Mouse (Mus musculus): Measurements from ENCODE around the gene Ube2e1. TPM values are rescaled to one million over a fixed set of nuclear protein-coding genes. Genes with fewer than 3 reads are reported as not detected.

The Ube2e1 gene
- polyA plus RNA-seq (2014; fragmentation: Illumina TruSeq; extraction: RNeasy Lipid Tissue Mini Kit (QIAGEN cat#74804); ENCODE audit: low read depth, low replicate concordance): 97.8 TPM

DNA sequence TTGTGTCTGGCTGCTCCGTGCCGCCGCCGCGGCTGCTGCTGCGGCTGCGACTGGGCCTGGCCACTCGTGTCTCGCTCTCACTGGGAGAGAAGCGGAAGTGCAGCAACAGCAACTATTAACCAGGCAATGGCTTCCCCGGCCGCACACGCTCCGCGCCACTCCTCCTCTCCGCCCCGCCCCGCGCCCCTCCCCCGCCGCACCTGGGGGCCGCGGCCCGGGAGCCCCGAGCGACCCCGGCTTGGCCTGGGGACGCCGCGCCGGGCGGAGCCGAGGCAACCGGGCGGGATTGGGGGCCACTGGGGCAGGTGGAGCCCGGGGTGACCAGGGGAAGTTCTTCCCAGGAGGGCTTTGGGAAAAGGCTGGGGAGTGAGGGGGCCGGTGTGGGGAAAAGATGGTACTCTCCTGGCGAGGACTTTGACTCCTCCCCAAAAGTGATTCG is at the start of gene Ube2e1:
TSS of gene Ube2e1 (minus strand) at position 167 of the 439 bp plus-strand sequence.

GRCm38 (mm10) chr14:18270529-18271441 is 60.9 kb downstream of the Ube2e1 start, which contains the start of the genes Nkiras1 and Rpl15:
Gene Nkiras1, plus strand, starts transcription at chr14:18271136.
Gene Rpl15, minus strand, starts transcription at chr14:18271391.

GRCm38 (mm10) chr14:18238750-18239731 is 92.6 kb downstream of the Ube2e1 start, which contains the start of gene Nr1d2:
Gene Nr1d2, minus strand, starts transcription at chr14:18239127.

Other genes starting within 250 kb of the Ube2e1 start
- 38.3 TPM for gene Nr1d2, start 92.7 kb downstream of the Ube2e1 start, polyA plus RNA-seq (2014; fragmentation: Illumina TruSeq; extraction: RNeasy Lipid Tissue Mini Kit (QIAGEN cat#74804); ENCODE audit: low read depth, low replicate concordance)
- 8.9 TPM for gene Nkiras1, start 60.7 kb downstream of the Ube2e1 start, polyA plus RNA-seq (2014; fragmentation: Illumina TruSeq; extraction: RNeasy Lipid Tissue Mini Kit (QIAGEN cat#74804); ENCODE audit: low read depth, low replicate concordance)
- gene Rpl15, start 60.5 kb downstream of the Ube2e1 start, polyA plus RNA-seq (2014; fragmentation: Illumina TruSeq; extraction: RNeasy Lipid Tissue Mini Kit (QIAGEN cat#74804); ENCODE audit: low read depth, low replicate concordance): 205 TPM

Data from testis, adult 10 weeks (tissue).